Mouse (Mus musculus): ENCODE results near the gene Hacd2.

Hacd2 gene

DNA sequence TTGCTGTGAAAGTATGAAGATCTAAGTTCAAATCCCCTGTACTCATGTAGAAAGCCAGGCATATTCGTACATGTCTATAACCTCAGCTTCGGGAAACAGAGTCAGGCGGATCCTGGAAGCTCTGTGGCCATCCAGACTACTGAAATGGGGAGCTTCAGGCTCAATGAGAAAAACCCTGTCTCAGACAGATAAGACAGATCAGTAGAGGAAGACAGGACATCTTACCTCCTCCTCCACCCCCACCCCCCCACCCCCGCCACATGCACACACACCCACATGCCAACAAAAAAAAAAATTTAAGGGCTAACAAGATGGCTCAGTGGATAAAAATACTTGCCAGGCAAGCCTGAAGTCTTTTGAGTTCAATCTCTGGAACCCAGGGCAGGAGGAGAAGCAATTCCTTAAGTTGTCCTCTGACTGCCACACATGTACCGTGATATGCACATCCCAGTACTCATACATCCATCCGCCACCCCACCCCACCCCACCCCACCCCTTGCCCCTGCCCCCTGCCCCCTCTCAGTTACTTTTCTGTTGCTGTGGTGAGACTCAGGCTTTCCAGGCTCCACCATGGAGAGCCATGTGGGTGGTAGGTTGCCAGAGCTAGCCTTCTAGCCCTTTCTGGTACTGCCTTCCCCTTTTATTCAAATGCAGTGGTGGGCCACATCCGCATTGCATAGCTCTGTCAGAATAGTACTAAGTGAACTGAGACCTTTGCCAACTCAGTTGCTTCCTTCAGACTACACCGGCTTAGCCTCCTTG, 32.4 kb downstream of the Hacd2 start:
- no peak for DNase-seq (ENCODE audit: low read depth, low spot score)

DNA sequence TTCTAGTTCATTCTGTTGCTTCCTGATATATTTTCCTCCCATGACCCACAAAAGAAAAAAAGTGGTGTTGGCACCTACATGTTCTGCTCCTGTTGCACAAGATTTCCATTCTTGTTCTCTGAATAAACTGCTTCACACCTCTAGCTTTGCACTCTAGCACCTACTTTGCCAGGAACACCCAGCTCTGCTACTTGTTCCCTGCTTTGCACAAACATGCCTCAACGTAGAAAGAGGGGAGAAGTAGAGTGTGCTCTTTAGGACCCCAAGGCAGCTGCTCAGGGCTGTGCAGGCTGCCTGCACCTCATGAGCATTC, 32.9 kb downstream of the Hacd2 start:
- DNase-seq (ENCODE audit: low read depth, low spot score): no peak

DNA sequence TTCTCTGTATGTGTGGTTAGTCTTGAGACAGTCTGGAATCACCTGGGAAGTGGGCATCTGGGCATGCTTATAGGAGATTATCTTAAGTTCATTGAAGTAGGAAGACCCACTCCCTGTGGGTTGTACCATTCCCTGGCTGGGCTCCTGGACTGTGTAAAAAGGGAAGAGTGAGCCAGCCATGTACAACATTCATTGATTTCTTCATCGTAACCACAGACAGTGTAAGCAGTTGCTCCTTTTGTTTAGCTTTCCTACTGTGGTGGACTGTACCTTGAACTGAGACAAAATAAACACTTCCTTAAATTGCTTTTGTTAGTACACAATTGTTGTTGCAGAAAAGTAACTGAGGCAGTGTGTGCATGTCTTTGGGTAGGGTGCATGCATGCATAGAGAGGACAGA, 33.6 kb downstream of the Hacd2 start:
- no peak for DNase-seq (ENCODE audit: low read depth, low spot score)

DNA sequence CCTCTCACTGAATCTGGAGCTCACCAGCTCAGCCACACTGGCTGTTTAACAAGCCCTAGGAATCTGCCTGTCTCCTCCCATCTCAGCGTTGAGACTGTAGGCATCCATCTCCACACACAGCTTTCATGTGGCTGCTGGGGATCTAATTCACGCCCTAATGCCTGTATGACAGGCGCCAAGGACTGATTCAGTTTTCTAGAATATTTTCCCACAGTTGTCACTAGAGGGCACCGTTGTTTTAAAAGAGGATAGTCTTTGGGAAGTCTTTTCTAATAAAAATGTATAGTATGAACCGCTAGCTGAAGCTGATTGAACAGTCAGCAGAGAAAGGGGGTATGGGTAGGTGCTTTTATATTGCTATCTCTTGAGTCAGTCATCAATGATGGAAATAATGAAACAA, 34.1 kb downstream of the Hacd2 start:
- peak; percentile 31 for DNase-seq (ENCODE audit: low read depth, low spot score)

DNA sequence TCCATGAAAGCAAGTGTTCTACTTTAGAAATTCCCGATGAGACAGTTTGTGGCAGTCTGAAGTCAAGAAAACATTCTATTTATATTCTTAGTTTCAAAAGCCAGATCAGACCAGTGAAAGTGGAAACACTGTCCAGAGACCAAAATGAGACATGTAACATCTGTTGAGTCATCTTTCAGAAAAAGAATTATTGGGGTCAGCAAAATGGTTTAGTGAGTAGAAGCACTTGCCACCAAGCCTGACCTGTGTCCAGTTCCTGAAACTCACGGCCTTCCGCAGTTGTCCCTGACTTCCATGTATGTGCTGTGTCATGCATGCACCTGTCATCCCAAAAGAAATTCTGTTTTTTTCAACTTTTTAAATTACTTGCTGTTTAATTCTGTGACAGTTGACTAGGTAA, 34.6 kb downstream of the Hacd2 start:
- no peak for DNase-seq (ENCODE audit: low read depth, low spot score)

DNA sequence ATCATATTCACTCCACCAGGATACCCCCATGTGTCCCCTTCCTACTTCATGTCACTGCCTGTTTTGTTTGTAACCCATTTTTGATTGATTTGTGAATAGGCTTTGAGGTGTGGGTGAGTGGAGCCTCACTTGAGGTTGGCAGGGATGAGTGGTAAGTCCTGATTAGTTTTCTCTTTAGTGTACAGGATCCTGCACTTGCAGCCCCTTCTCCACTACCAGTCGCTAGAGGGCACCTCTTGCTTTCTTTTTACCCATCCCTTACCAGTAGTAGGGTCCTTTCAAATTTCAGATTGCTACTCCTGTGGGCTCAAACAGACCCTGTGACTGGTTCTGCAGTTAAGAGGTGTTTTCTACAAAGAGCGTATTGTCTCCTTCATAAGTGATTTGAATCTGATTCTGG, 38.8 kb downstream of the Hacd2 start:
- no peak for DNase-seq (ENCODE audit: low read depth, low spot score)

DNA sequence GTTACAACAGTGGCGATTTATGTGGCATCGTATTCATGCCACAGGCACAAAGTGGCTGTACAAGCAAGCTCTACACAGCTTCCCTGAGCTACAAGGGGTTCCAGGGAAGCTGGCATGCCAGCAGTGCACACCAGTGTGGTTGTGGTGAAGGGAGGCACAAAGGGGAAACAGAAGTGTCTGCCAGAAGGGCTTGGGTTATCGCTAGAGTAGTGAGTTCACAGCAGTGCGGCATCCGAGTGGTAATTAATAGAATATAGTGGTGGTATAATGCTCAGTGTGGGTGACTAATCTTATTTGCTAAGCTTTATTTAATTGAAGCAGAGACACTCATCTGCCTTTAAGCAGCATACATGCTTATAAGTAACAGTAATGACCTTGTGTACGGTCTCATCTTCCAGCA, 43.5 kb downstream of the Hacd2 start:
- no peak for DNase-seq (ENCODE audit: low read depth, low spot score)

DNA sequence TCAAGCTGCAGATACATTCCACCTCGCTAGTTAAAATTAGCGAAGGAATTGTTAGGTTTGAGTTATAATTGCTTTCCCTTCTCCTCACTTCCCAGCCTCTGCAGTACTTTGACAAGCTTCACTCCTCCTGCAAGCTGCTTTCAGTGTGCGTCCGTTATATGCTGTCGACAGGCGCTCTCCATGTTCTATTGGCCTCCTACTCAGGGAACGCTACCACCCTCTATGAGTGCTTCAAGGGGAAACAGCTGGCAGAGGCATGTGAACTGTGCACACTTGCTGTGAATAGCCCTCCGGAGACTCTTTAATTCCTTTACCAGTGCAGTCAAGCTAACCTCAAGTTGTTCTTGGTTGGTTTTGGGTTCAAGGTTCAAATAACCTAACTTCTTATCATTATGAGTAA, 44.9 kb downstream of the Hacd2 start:
- DNase-seq (ENCODE audit: low read depth, low spot score): no peak

DNA sequence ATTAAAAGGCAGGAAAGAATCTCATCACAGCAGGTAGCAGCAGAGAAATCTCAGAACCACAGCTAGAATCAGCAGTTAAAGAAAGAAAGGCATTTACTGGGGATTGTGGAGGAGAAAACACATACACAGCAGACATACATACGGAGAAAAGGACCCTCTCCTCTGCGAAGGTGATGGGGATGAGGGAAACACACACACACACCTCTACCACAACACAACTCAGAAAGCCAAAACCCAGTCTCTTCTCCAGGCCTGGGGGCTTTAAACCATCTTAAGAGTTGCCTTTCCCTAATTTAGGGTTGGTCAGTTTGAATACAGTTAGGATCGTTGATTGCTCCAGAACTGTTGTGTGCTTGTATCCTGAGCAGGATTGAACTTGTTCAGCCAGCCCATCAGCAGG, 45.4 kb downstream of the Hacd2 start:
- DNase-seq (ENCODE audit: low read depth, low spot score): no peak

DNA sequence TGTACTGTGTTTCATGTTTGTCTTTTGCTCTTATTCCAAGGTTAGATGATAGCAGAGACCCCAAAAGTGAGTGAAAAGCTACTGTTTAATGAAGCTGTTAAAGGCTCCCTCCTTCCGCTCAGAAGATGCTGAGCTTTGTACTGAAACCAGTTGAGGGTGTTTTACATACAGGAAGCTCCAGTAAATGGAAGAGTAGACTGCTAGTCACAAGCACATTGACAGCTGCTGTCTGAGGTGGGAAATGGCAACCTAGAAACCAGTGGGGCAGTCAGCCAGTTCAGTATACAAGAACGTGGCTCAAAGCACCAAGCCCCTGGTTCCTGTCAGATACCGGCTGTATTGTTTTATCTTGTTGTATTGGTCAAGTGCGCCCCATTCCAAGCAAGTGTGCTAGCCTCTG, 46.7 kb downstream of the Hacd2 start:
- no peak for DNase-seq (ENCODE audit: low read depth, low spot score)

DNA sequence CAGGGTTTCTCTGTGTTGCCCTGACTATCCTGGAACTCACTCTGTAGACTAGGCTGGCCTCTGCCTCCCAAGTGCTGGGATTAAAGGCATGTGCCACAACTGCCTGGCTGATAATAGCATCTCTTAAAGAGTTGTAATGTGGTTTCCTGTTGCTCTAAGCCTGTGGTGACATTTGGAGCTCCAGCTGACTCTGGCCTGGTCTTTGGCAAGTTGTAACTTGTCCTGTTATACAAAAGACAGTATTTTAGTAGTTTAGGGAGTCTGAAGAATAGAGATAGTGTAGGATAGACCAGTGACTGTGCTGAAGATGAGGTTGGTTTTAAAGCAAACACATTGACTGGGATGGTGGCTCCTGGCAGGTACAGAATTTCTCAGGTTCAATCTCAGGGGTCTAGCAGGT, 52.2 kb downstream of the Hacd2 start:
- no peak for DNase-seq (ENCODE audit: low read depth, low spot score)

DNA sequence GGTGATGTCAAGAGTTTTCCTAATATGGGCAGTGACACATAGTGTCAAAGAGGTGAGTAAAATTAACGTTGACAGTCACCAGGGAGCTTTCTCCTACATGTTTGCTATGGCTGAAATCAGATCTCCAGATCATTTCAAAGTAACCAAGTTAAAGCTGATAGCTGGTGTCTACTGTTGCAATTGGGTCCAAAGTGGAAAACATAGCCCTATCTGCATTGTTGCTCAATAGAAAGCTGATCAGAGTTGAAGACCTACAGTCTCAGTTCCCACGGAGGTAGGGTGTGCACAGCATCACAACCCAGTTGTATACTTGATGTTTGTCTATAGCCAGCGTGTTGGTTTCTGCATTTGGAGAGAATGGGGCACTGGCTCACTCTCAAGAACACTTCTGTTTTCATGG, 53.4 kb downstream of the Hacd2 start:
- DNase-seq (ENCODE audit: low read depth, low spot score): no peak

DNA sequence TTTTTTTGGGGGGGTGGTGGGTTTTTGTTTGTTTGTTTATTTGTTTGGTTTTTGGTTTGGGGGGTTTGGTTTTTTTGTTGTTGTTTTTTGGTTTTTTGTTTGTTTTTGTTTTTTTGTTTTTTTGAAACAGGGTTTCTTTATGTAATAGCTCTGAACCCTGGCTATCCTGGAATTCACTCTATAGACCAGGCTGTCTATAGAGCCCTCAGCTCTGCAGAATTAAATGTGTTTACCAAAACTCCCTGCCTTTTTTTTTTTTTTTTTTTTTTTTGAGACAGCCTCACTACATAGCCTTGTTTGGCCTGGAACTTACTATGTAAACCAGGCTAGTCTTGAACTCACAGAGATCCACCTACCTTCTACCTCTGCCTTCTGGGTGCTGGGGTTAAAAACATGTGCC, 71.3 kb downstream of the Hacd2 start:
- DNase-seq (ENCODE audit: low read depth, low spot score): no peak

DNA sequence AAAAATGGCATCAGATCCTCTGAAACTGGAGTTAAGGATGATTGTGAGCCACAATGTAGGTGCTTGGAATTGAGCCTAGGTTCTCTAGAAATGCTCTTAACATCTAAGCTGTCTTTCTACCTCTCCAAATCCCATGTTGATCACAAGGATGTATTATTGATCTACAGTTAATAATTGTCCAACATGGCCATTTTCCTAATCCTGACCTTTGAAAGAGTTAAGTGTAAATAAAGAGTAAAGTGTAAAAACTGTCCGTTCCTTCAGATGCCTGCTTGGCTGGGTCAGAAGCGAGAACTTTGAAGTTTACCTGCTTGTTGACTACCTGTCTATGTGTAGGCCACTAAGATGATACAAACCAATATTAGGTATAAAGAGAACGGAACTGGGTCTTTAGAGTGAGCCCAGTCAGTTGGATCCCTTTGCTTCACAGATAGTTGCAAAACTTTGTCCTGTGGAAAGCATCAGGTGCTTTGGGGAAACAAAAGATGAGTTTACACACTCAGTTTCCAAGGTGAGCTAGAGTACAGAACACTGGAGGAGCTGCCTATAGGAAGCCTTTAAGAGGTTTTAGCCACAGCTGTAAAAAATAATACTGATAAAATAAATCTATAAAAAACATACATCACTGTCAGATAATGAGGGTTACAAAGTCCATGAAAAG, 75.8 kb downstream of the Hacd2 start:
- no peak for DNase-seq (ENCODE audit: low read depth, low spot score)

DNA sequence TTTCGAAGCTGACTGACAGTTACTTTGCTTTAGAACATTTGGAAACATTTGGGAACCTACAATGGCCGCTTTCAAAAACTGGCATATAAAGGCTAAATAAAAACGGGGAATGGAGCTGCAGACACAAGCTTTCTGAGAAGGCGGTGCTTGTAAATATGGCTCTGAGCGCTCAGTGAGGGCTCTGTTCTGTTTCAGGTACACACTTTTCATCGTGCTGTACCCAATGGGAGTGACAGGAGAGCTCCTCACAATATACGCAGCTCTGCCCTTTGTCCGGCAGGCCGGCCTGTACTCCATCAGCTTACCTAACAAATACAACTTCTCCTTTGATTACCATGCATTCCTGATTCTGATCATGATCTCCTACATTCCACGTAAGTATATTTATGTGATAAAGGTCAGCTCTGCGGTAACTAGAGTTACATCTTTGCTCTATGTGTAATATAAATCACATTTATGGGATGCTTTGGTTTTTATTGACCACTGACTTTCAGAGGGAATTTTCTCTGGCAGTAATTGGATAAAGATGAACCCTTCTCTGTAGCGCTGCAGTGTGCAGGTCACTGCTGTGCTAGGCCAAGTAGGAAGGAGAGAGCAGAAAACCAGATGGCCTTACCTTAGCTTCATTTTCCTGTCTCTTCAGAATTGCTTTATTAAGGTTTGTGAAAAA, 79.7 kb downstream of the Hacd2 start:
- no peak for DNase-seq (ENCODE audit: low read depth, low spot score)

DNA sequence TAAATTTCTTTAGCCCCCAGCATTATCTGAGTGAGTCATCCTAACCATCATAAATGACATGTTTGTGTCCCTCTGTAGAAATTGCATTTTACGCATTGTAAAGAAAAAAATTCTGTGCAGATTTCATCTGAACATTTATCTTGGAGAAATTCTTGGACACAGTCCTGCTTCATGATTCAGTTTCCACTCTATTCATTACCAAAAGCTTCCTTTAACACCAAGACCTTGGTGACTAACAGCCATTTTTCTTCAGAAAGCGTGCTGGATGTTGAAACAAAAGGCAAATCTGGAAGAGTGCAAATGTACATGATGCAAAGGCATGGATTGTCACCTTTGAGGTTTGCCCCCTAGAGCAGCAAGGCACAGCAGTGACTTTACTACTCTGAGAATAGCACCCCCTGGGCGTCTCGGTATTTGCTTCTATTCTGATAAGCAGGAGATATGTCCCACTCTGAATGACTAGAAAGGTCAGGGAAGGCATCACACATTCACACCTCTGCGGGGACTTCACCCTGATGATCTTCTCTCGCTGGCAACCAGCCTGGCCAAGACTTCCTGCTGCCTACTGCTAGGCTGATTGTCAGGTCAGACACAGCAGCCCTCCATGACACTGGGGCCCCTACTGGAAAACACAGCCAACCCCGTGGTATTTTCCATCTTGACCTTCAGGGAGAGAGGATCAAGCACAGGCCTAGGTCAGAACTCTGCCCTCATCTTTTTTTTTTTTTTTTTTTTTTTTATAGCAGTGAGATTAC, 80.8 kb downstream of the Hacd2 start:
- no peak for DNase-seq (ENCODE audit: low read depth, low spot score)

DNA sequence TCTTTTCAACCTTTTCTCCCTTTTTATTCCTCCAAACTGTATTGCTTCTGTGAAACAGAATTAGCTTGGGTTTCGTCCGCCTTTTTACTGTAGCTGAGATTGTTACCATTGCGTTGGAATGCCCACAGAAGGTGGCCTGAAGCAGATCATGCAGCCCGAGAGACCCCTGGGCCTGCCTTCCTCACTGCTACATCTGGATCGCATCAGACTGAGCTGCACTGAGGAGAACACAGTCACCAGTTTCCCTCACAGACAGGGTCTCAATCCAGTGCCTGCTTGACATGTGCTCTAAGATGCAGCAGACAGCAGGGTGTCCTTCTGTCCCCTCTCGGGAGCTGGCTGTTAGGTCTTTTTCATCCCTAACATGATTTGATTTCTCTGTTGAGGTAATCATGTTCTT, 85.8 kb downstream of the Hacd2 start:
- DNase-seq (ENCODE audit: low read depth, low spot score): no peak

DNA sequence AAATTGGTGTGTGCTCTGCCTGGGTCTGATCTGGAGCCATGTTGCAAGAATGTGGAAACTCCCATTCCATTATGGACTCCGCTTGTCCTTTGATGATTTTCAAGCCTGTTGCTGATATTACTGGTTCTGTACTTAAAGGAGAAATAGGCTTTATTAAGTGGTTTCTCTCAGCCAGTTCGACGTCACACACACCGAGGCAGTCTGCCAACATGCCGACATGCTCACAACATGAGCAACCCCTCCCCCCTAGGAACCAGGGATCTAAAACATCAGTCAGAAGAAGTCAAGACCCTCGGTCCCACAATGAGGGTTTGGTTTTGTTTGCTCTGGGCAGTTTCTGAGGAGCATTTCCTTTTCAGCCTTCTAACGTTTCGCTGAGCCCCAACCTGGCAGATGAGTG, 86.9 kb downstream of the Hacd2 start:
- no peak for DNase-seq (ENCODE audit: low read depth, low spot score)

DNA sequence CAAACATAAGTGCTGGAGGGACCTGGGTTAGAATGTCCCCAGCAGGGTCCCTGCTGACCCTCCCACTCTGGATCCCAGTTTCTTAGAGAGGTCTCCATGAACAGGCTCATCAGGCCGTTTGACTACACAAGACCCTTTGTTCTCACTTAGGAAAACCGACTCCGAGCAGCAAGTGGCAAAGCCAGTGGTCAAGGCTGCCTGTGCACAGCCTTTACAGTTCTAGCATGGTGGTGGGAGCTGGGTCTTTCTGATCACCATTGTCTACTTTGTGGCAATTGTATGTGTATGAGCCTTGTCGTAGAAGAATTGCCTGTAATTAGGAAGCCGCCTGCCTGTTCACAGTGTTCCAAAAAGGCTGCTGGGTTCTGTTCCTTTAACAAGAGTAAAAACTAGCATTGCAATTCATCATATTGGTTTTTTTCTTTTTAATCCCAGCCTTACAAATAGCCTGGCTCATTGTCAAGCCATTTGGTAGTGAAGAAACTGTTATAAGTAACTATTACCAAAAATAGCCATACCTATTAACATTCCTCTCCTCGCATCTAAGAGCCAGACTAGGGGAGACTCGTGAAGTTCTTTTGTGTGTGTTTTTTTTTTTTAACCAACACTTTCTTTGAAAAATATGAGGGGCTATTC, 87.5 kb downstream of the Hacd2 start:
- no peak for DNase-seq (ENCODE audit: low read depth, low spot score)

DNA sequence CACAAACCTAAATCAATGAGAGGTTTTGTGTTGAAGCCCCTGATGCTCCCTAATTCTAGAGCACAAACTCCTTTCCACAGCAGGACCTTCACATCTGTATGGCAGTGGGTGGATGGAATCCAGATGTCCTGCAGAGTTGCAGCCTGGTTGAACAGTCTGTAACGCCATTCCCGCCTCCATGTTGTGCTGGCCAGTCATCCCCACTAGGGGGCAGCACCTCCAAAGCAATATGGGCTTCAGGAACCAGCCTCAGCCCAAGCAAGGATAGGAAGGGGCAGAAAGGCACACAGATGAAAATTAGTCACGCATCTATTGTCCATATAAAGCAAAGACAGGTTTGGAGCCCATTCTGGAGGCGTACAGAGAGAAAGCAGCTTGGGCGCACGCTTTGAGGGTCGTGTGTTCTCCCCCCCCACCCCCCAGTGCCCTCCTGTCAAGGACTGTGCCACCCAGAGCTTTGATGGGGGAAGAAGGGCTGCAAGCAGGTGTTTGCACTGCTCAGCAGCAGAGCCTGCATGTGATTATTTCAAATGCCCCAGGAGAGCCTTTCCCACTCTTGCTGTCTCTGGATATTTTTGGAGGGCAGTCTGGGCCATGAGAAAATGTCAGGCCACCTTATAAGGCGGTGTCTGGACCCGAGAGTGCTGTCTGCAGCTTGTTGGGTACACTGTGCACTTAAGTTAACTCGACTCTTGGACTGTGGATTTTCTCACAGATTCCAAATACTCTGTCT, 88.3 kb downstream of the Hacd2 start:
- DNase-seq (ENCODE audit: low read depth, low spot score): peak; percentile 39

DNA sequence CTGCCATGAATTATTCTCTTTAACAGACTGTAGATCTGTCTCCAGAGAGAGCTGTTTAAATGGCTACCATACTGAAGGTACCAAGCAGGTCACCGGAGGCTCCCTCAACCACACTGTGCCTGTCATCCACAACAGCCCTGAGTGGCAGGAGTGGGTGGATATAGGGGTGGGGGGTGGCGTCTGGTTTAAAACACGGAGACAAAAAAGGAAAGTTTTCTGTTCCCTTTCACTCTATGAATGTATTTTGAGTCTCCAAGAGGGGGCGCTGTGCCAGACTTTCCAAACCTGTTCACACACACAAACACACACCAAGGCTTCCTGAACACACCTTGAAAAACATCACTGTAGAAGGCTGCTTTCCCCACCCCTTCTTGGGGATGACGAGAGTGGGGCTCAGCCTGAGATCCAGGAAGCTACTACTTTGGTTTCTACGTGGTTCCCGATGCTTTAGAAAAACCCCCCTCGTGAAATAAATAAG, 89.0 kb downstream of the Hacd2 start:
- no peak for DNase-seq (ENCODE audit: low read depth, low spot score)

Data from CD4-positive helper T cell, adult 2 months (primary cell).